Mouse (Mus musculus) lung, embryonic 16.5 days (tissue): ENCODE data around the gene 4930447F04Rik. TPM values are rescaled to one million over a fixed set of nuclear protein-coding genes. Genes with fewer than 3 reads are reported as not detected.

Experiments used
- ATAC-seq: fragments of 200-750 bp; cut with Nextera tagmentation; 2 replicates; pipeline ENCODE4 v1.8.0; 2017; ENCODE audit warnings: low read depth, mild to moderate bottlenecking, moderate library complexity
- H3K27ac ChIP-seq: fragments of 300-500 bp; sonication (generic); 2 replicates; pipeline ENCODE4 v1.5.1; 2014; ENCODE audit warnings: mild to moderate bottlenecking, control low read depth, low read length
- H3K27me3 ChIP-seq: fragments of 300-500 bp; sonication (generic); 2 replicates; pipeline ENCODE4 v1.6.1; 2014; ENCODE audit warnings: low read depth, low read length, mixed read lengths; ENCODE audit not compliant: control insufficient read depth, insufficient read depth
- H3K36me3 ChIP-seq: fragments of 300-500 bp; sonication (generic); 2 replicates; pipeline ENCODE4 v1.6.1; 2014; ENCODE audit warnings: low read length; ENCODE audit not compliant: control insufficient read depth, insufficient read depth
- H3K4me1 ChIP-seq: fragments of 300-500 bp; sonication (generic); replicated peaks from 2 replicates; pipeline ENCODE4 v1.6.1; 2014; ENCODE audit warnings: low read length, mixed read lengths; ENCODE audit not compliant: control insufficient read depth, insufficient read depth
- H3K4me2 ChIP-seq: fragments of 300-500 bp; sonication (generic); 2 replicates; pipeline ENCODE4 v1.6.1; 2014; ENCODE audit warnings: low read depth, low read length, control low read depth
- H3K4me3 ChIP-seq: fragments of 300-500 bp; sonication (generic); 2 replicates; pipeline ENCODE4 v1.5.1; 2014; ENCODE audit warnings: mild to moderate bottlenecking, low read length, control low read depth
- H3K9ac ChIP-seq: fragments of 300-500 bp; sonication (generic); 2 replicates; pipeline ENCODE4 v1.6.1; 2014; ENCODE audit warnings: low read length, control low read depth
- H3K9me3 ChIP-seq: fragments of 300-500 bp; sonication (generic); 2 replicates; pipeline ENCODE4 v1.6.1; 2016; ENCODE audit warnings: low read length; ENCODE audit not compliant: control insufficient read depth
- WGBS: fragments of 180-500 bp; shearing (Covaris S2); extraction: QIAGEN DNeasy Blood & Tissue Kit; methylation state at CpG from one replicate; pipeline ENCODE4 v1.1.7; 2014; 5-methylcytosine and 5-hydroxymethylcytosine counted together
- polyA plus RNA-seq: library from polyadenylated mRNA; unstranded; fragments of >200 nt; fragmentation: Nextera tagmentation; extraction: Ambion mirVana; gene quantifications from 2 replicates; pipeline ENCODE4 v1.2.1, GENCODE M21; 2015

The 4930447F04Rik gene
- polyA plus RNA-seq, result not detected in 2 replicates

DNA sequence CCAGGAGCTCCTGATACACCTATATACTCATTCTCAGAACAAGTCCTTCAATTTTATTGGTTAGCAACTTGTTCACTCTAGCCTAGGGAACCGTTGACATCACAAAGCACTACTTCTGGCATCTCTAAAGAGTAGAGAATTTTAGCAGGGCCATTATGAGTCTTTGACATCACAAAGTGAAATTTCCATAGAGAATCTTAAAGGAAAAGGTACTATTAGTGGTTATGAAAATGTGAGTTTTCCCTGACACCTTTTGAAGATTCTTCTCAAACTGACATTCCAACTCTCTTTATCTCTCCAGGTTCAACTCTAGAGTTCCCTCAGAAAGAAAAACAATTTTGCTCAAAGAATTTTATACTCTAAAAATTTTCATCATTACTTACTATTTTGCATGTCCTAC lies at the start of gene 4930447F04Rik:
TSS of gene 4930447F04Rik (minus strand) at position 101 of the 400 bp plus-strand sequence.
- no peaks in the 10 kb centered on the region for H3K27me3 ChIP-seq
- H3K9ac ChIP-seq, result no peak within 1 kb of the TSS
- no peaks in the 10 kb centered on the region for H3K4me1 ChIP-seq
- no peak within 1 kb of the TSS for H3K4me3 ChIP-seq
- no peaks in the 10 kb centered on the region for H3K9me3 ChIP-seq
- H3K36me3 ChIP-seq, result no peaks in the 10 kb centered on the region
- H3K4me2 ChIP-seq, result no peak within 1 kb of the TSS
- no peak within 1 kb of the TSS for H3K27ac ChIP-seq
- WGBS, result 84% methylated on average over 1 of the region's 1 CpGs
- no peak for ATAC-seq
